Mouse (Mus musculus): Measurements from ENCODE around the gene Ube3c.
A peak's percentile ranks its signal among the peaks of the same experiment; 100 is the strongest.
"Not testable (repeated sequence)": the region's sequence is repeated elsewhere in the genome, so short reads cannot be mapped to it uniquely, and the experiment has no call there.

Gene Ube3c

GRCm38 (mm10) chr5:29568848-29569377, at the start of gene Ube3c:
Ube3c (plus strand) TSS chr5:29569242.
- DNase-seq (ENCODE audit: low read depth, low spot score), result peak; percentile 99

- no peak for DNase-seq (ENCODE audit: low read depth, low spot score)
These were observed 8.9 kb upstream of the Ube3c start for GRCm38 (mm10) chr5:29560111-29560510.

GRCm38 (mm10) chr5:29560667-29561066, 8.4 kb upstream of the Ube3c start:
- DNase-seq (ENCODE audit: low read depth, low spot score), result peak; percentile 24

- peak; percentile 87 for DNase-seq (ENCODE audit: low read depth, low spot score)
These were observed 587 bp downstream of the Ube3c start for GRCm38 (mm10) chr5:29569378-29570280.

- peak; percentile 32 for DNase-seq (ENCODE audit: low read depth, low spot score)
These were observed 5.2 kb downstream of the Ube3c start for GRCm38 (mm10) chr5:29574286-29574685.

GRCm38 (mm10) chr5:29575085-29575484, 6.0 kb downstream of the Ube3c start:
- no peak for DNase-seq (ENCODE audit: low read depth, low spot score)

- no peak for DNase-seq (ENCODE audit: low read depth, low spot score)
These were observed 9.0 kb downstream of the Ube3c start for GRCm38 (mm10) chr5:29577795-29578631.

GRCm38 (mm10) chr5:29583880-29584595, 15.0 kb downstream of the Ube3c start:
- no peak for DNase-seq (ENCODE audit: low read depth, low spot score)

- DNase-seq (ENCODE audit: low read depth, low spot score), result not testable (repeated sequence)
These were observed 23.1 kb downstream of the Ube3c start for GRCm38 (mm10) chr5:29592161-29592560.

GRCm38 (mm10) chr5:29606546-29606945, 37.5 kb downstream of the Ube3c start:
- no peak for DNase-seq (ENCODE audit: low read depth, low spot score)

GRCm38 (mm10) chr5:29625610-29626009, 56.6 kb downstream of the Ube3c start:
- DNase-seq (ENCODE audit: low read depth, low spot score), result no peak

GRCm38 (mm10) chr5:29629941-29630340, 60.9 kb downstream of the Ube3c start:
- DNase-seq (ENCODE audit: low read depth, low spot score), result no peak

- DNase-seq (ENCODE audit: low read depth, low spot score), result no peak
These were observed 62.7 kb downstream of the Ube3c start for GRCm38 (mm10) chr5:29631711-29632110.

GRCm38 (mm10) chr5:29636298-29636697, 67.3 kb downstream of the Ube3c start:
- DNase-seq (ENCODE audit: low read depth, low spot score), result no peak

- peak; percentile 27 for DNase-seq (ENCODE audit: low read depth, low spot score)
These were observed 67.8 kb downstream of the Ube3c start for GRCm38 (mm10) chr5:29636884-29637283.

- DNase-seq (ENCODE audit: low read depth, low spot score), result no peak
These were observed 72.3 kb downstream of the Ube3c start for GRCm38 (mm10) chr5:29641124-29641884.

GRCm38 (mm10) chr5:29651696-29652095, 82.7 kb downstream of the Ube3c start:
- DNase-seq (ENCODE audit: low read depth, low spot score), result no peak

- DNase-seq (ENCODE audit: low read depth, low spot score), result no peak
These were observed 88.7 kb downstream of the Ube3c start for GRCm38 (mm10) chr5:29657590-29658339.

GRCm38 (mm10) chr5:29661246-29661645, 92.2 kb downstream of the Ube3c start:
- DNase-seq (ENCODE audit: low read depth, low spot score), result not testable (repeated sequence)

GRCm38 (mm10) chr5:29665391-29665790, 96.3 kb downstream of the Ube3c start:
- no peak for DNase-seq (ENCODE audit: low read depth, low spot score)
